Mouse (Mus musculus): Measurements from ENCODE around the gene Zbtb38. TPM values are rescaled to one million over a fixed set of nuclear protein-coding genes. Genes with fewer than 3 reads are reported as not detected.

The Zbtb38 gene
- polyA plus RNA-seq, 1 experiment from 2014 or later, result 15.3 TPM

- Histone ChIP-seq H3K9me3 (ENCODE audit: control insufficient read depth, low read length) (no peaks in the 10 kb centered on the region), H3K4me1 (replicated peaks; ENCODE audit: control insufficient read depth, insufficient read depth) (peaks cover 6% of the 10 kb centered on the region), H3K27me3 (ENCODE audit: control insufficient read depth, insufficient read depth, low read length) (no peaks in the 10 kb centered on the region), H3K9ac (ENCODE audit: low read length) (no peak overlapping the region), H3K27ac (replicated peaks) (peak overlapping the region; percentile 78), H3K4me2 (replicated peaks; ENCODE audit: low read depth) (no peak overlapping the region), H3K36me3 (ENCODE audit: control insufficient read depth, insufficient read depth, low read length) (no peaks in the 10 kb centered on the region), H3K4me3 (ENCODE audit: low read depth, low read length) (no peak overlapping the region)
- ATAC-seq (ENCODE audit: low FRiP score, low TSS enrichment) (peak; percentile 33; the same call in 1 of the 2 replicates), DNase-seq (ENCODE audit: low spot score) (no peak)
- 50% methylated on average over 16 of the region's 16 CpGs for WGBS
- TF ChIP-seq CTCF (IDR thresholded peaks at IDR 0.05; ENCODE audit: low read depth) (no peak), EP300 (optimal IDR thresholded peaks at IDR 0.05) (no peak)
Observed at GRCm38 (mm10) chr9:96728338-96729162, 24.1 kb downstream of the Zbtb38 start.

GRCm38 (mm10) chr9:96727688-96728087 is 24.9 kb downstream of the Zbtb38 start:
- DNase-seq (ENCODE audit: low spot score) (peak; percentile 55), ATAC-seq (ENCODE audit: low FRiP score, low TSS enrichment) (peak; percentile 64; the same call in 1 of the 2 replicates)
- Histone ChIP-seq H3K27ac (replicated peaks) (peak overlapping the region; percentile 78), H3K4me1 (replicated peaks; ENCODE audit: control insufficient read depth, insufficient read depth) (peaks cover 6% of the 10 kb centered on the region), H3K9ac (ENCODE audit: low read length) (no peak overlapping the region), H3K36me3 (ENCODE audit: control insufficient read depth, insufficient read depth, low read length) (no peaks in the 10 kb centered on the region), H3K4me3 (ENCODE audit: low read depth, low read length) (no peak overlapping the region), H3K9me3 (ENCODE audit: control insufficient read depth, low read length) (no peaks in the 10 kb centered on the region), H3K4me2 (replicated peaks; ENCODE audit: low read depth) (no peak overlapping the region), H3K27me3 (ENCODE audit: control insufficient read depth, insufficient read depth, low read length) (no peaks in the 10 kb centered on the region)
- TF ChIP-seq EP300 (optimal IDR thresholded peaks at IDR 0.05), result no peak
- TF ChIP-seq CTCF (IDR thresholded peaks at IDR 0.05; ENCODE audit: low read depth), result no peak
- 48% methylated on average over 6 of the region's 6 CpGs for WGBS

GRCm38 (mm10) chr9:96726336-96727131 is 26.1 kb downstream of the Zbtb38 start:
- Histone ChIP-seq H3K4me1 (replicated peaks; ENCODE audit: control insufficient read depth, insufficient read depth) (peaks cover 6% of the 10 kb centered on the region), H3K36me3 (ENCODE audit: control insufficient read depth, insufficient read depth, low read length) (no peaks in the 10 kb centered on the region), H3K4me3 (ENCODE audit: low read depth, low read length) (no peak overlapping the region), H3K27me3 (ENCODE audit: control insufficient read depth, insufficient read depth, low read length) (no peaks in the 10 kb centered on the region), H3K27ac (replicated peaks) (no peak overlapping the region), H3K4me2 (replicated peaks; ENCODE audit: low read depth) (no peak overlapping the region), H3K9ac (ENCODE audit: low read length) (no peak overlapping the region), H3K9me3 (ENCODE audit: control insufficient read depth, low read length) (no peaks in the 10 kb centered on the region)
- 76% methylated on average over 14 of the region's 14 CpGs for WGBS
- DNase-seq (ENCODE audit: low spot score), result no peak
- no peak for ATAC-seq (ENCODE audit: low FRiP score, low TSS enrichment)
- no peak for TF ChIP-seq CTCF (IDR thresholded peaks at IDR 0.05; ENCODE audit: low read depth)
- no peak for TF ChIP-seq EP300 (optimal IDR thresholded peaks at IDR 0.05)

- ATAC-seq (ENCODE audit: low FRiP score, low TSS enrichment) (no peak), DNase-seq (ENCODE audit: low spot score) (no peak)
- TF ChIP-seq CTCF (IDR thresholded peaks at IDR 0.05; ENCODE audit: low read depth) (no peak), EP300 (optimal IDR thresholded peaks at IDR 0.05) (no peak)
- Histone ChIP-seq H3K4me2 (replicated peaks; ENCODE audit: low read depth) (no peak overlapping the region), H3K27ac (replicated peaks) (no peak overlapping the region), H3K27me3 (ENCODE audit: control insufficient read depth, insufficient read depth, low read length) (no peaks in the 10 kb centered on the region), H3K9ac (ENCODE audit: low read length) (no peak overlapping the region), H3K4me1 (replicated peaks; ENCODE audit: control insufficient read depth, insufficient read depth) (peaks cover 8% of the 10 kb centered on the region), H3K4me3 (ENCODE audit: low read depth, low read length) (no peak overlapping the region), H3K36me3 (ENCODE audit: control insufficient read depth, insufficient read depth, low read length) (no peaks in the 10 kb centered on the region), H3K9me3 (ENCODE audit: control insufficient read depth, low read length) (no peaks in the 10 kb centered on the region)
- WGBS, result 44% methylated on average over 9 of the region's 9 CpGs
Observed at GRCm38 (mm10) chr9:96725582-96726320, 26.9 kb downstream of the Zbtb38 start.

GRCm38 (mm10) chr9:96723650-96724049 is 29.0 kb downstream of the Zbtb38 start:
- Histone ChIP-seq H3K36me3 (ENCODE audit: control insufficient read depth, insufficient read depth, low read length) (no peaks in the 10 kb centered on the region), H3K27me3 (ENCODE audit: control insufficient read depth, insufficient read depth, low read length) (no peaks in the 10 kb centered on the region), H3K4me1 (replicated peaks; ENCODE audit: control insufficient read depth, insufficient read depth) (peaks cover 11% of the 10 kb centered on the region), H3K9me3 (ENCODE audit: control insufficient read depth, low read length) (no peaks in the 10 kb centered on the region), H3K27ac (replicated peaks) (no peak overlapping the region), H3K9ac (ENCODE audit: low read length) (no peak overlapping the region), H3K4me3 (ENCODE audit: low read depth, low read length) (no peak overlapping the region), H3K4me2 (replicated peaks; ENCODE audit: low read depth) (no peak overlapping the region)
- no peak for ATAC-seq (ENCODE audit: low FRiP score, low TSS enrichment)
- WGBS, result 65% methylated on average over 6 of the region's 6 CpGs
- TF ChIP-seq CTCF (IDR thresholded peaks at IDR 0.05; ENCODE audit: low read depth), result no peak
- TF ChIP-seq EP300 (optimal IDR thresholded peaks at IDR 0.05), result no peak
- no peak for DNase-seq (ENCODE audit: low spot score)

All from stomach, postnatal 0 days (tissue).